Mouse (Mus musculus) inflammation-experienced regulatory T-cells (primary cell): ENCODE data around the gene Ltb. TPM values are rescaled to one million over a fixed set of nuclear protein-coding genes. Genes with fewer than 3 reads are reported as not detected.

ENCODE experiments used
- polyA plus RNA-seq, 2 experiments: library from polyadenylated mRNA; unstranded; fragments of 100-300 nt; shearing (Covaris generic); gene quantifications; one replicate each; pipeline ENCODE4 v1.2.1; 2017

Ltb gene
- 1,000 to 10,000 TPM; 1,692 to 1,979 TPM for polyA plus RNA-seq

DNA sequence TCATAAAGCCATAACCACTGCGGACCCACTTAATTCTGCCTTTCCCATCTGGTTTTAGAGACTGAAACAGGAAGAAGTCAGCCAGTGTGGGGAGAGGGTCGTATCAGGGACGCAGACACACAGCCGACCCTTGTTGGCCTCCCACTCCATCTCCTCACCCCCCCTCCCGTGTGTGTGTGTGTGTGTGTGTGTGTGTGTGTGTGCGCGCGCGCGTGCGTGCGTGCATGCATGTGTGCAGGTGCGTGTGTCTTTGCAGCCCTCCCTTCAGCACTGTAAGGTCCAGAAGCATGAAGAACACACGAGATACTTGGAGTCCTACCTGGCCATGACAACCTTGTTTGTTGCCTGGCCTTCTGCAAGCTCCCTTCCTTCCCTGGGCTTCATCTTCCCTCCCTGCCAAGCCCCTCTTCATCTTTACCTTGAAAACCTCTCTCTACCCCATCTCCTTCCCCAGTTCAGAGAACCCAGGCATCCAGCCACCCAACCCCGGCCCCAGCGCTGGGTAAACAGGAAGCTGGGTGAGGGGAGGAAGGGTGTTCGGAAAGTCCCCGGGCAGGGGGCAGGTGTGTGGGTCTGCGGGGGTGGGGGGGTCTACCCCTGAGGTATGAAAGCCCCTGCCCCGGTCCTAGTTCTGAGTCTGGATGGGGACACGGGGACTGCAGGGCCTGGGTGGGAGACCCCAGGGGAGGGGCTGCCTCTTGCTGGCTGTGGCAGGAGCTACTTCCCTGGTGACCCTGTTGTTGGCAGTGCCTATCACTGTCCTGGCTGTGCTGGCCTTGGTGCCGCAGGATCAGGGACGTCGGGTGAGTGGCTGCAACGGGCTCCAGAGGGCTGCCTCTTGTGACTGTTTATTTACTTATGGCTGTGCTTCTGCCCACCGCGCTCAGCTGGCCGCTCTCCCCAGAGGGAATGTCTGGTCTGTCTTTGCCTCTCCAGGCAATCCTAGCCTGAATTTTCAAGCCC is at the start of gene Ltb:
TSS of gene Ltb (plus strand) at position 559 of the 963 bp plus-strand sequence.

DNA sequence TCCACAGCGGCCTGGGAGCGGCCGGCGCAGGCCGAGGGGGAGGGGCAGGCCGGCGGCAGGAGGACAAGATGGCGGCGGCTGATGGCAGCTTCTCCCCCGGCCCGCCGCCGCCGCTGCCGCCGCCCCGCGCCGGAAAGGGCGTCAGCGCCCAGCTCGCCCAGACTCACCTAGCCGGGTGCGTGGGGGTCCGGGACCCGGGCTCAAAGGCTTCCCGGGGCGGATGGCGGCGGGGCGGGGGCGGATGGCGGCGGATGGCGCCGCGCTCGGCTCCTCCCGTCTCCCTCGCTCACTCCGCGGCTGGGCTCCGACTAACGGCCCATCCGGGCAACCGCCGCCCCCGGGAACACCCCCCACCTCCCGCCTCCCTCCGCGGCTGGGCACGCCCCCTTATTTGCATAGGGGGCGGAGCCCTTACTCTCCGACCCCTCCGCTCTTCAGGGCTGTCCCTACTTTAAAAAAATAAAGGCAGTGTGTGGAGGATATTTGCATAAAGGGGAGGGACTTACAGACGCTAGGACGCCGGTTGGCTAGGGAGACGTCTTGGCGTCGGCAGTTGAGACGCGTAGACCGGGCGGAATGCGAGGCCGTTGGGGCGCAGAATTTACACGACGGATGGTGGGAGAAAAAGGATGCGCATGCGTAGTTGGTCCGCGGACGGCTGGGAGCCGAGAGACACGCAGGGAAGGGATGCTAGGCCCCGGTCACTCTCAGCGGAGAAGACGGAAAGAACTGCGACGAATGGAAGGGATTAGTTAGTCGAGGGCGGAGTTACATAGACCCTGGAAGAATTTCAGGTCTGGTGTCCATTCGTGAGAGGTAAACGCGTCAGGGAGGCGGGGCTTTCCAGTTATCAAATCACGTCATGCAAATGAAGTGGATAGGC is 29.4 kb upstream of the Ltb start, which contains the start of gene Prrc2a:
TSS of gene Prrc2a (minus strand) at position 330 of the 883 bp plus-strand sequence.

DNA sequence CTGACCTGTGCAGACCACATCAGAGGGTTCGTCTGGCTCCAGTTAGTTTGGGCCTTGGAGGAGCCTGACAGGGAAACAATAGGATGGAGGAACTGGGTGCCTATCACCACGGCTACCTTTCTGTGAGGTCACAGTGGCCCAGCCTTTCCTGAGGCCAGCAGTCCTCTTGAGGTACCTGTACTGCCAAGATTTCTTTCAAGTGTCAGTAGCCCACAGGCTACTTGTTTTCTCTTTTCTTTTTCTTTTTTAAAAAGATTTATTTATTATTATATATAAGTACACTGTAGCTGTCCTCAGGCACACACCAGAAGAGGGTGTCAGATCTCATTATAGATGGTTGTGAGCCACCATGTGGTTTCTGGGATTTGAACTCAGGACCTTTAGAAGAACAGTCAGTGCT is 18.3 kb upstream of the Ltb start, which contains the start of gene Aif1:
TSS of gene Aif1 (minus strand) at position 101 of the 400 bp plus-strand sequence.

DNA sequence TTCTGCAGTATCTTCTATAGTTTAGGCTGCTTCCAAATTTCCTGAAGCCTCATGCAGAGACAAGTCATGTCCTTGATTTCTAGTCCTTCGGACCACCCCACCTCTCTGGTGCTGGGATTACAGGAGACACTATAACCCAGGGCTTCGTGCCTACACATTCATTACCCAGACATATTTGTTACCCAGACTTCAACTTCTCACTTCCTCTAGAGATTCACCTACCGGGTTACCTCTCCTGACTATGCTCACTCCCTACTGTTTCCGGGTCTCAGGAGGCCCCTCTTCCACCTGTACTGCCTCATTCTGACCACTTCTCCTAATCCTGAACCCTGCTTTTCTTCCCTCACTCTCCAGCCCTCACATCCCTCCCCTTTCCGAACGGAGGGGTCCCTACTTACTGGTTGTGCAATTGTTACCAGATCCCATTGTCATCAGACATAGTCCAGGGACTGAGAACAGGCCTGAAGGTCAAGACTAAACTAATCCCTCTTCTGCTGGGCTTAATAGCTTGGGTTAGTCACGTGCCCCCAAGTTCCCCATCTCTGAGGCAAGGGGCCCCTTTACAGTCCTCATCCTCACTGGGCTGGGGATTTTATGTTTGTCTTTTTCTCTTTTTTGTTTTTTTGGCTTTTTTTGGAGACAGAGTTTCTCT is 6.2 kb upstream of the Ltb start, which contains the start of gene Lst1:
TSS of gene Lst1 (minus strand) at position 481 of the 652 bp plus-strand sequence.

DNA sequence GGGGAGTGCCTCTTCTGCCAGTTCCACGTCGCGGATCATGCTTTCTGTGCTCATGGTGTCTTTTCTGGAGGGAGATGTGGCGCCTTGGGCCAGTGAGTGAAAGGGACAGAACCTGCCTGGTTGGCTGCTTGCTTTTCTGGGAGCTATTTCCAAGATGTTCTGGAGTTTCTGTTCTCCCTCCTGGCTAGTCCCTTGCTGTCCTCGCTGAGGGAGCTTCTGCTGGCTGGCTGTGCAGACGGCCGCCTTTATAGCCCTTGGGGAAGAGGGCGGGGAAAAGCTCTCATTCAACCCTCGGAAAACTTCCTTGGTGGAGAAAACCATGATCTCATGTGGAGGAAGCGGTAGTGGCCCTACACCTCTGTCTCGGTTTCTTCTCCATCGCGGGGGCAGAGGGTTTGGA is 7.5 kb downstream of the Ltb start, which contains the start of gene Tnf:
TSS of gene Tnf (minus strand) at position 221 of the 400 bp plus-strand sequence.

DNA sequence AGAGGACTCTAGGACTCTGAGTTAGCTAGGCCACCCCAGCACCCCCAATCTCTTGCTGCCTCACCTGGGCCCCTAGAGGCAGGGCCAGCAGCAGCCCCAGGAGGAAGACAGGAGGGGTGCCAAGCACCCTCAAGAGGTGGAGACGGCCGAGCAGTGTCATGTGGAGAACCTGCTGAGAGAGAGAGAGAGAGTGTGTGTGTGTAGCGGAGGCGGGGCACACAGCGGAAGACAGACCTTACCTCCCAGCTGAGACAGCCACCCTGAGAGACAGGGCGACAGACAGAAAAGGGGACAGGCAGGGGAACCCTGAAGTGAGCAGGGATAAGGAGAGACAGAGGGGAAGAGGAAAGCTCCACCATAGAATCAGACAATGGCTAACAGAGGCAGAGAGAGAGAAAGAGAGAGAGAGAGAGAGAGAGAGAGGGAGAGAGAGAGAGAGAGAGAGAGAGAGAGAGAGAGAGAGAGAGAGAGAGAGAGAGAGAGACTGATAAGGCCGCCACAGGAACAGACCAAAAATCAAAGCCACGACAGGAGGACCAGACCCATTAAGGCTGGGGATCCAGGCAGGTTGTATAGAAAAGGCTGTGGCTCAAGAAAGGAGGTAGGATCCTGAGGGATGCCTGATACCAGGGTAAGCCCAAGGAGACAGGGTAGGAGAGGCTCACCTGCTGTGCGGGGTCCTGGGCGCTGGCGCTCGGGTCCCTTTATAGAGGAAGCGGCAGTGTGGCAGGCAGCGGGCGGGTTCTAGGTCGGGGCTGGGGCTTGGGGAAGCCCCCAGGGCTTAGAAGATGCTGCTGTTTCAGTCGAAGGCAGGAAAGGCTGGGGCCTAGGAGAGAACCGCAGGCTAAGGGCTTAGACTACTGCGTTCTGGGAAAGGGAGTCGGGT is 10.5 kb downstream of the Ltb start, which contains the start of gene Lta:
TSS of gene Lta (minus strand) at position 858 of the 886 bp plus-strand sequence.

DNA sequence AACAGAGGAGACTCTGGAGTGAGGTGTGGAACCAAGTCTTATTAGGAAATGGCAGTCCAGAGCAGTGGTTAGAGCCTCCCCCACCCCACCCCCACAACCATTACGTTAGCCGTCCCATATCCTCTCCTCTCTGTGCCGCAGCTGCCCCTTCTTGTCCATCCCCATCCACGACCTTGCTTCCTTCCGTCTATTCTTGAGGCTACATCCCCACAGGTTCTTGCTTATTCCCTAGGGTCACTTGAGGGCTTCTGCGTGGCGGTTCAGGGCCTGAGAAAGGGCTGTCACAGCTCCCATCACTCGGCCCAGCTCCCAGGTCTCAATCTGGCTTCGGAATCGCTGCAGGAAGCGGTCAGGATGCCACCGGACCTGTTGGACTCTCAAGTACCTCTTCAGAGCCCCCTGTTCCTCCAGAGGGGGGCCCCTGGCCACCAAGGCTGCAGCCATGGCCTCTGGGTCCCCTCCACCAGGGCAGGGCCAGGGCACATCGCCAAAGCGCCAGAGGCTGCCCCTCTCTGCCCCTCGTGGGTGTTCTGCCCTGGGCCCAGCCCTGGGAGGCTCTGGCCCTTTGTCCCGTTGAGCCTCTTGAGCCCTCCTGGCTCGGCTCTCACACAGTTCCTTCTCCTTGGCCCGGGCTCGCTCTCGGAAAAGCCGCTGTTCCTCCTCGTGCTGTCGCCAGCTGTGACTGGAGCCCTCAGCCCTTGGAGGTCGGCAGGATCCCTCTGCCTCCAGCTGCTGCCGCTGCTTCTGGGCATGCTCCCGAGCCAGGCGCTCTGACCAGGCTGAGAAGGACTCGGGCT is 26.1 kb downstream of the Ltb start, which contains the start of gene Gm16181:
TSS of gene Gm16181 (plus strand) at position 679 of the 797 bp plus-strand sequence.

DNA sequence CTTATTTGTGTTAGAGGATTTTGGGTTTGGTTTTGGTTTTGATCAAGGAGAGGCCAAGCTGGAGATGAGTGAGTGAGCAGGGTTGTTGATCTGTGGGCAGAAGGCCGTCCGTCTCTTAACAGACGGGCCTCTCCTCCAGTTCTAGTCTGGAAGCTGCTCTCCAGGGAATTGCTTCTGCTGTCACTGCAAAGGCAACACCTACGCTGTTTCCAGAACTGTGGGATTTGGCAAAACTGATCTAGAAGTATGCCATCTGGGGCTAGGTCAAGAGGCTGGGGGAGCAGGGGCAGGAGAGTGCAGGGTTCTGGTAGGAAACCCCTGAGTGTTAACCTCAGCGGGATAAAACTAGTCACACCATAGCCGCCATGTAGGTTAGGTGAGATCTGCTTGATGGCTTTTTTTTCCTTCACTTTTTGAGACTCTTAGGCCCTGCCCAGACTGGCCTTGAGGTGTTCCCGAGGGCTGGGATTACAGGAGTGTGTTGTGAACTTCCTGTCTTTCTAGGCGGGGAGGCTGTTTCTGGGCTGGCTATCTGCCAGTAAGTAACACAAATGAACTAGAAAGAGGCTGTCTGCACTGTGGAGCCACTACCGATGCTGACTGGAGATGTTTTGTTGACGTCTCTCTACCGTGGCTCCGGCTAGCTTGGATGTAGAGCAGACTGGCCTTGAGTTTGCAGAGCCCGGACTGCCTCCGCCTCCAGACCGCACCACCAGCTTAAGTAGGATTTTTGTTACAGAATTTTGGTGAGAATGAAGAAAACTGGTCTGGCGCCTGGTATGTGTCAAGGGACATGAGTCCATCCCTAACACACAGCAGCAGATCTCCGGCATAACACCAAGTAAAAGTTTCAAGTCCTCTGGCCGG is 39.1 kb downstream of the Ltb start, which contains the start of gene Atp6v1g2:
TSS of gene Atp6v1g2 (plus strand) at position 547 of the 867 bp plus-strand sequence.

DNA sequence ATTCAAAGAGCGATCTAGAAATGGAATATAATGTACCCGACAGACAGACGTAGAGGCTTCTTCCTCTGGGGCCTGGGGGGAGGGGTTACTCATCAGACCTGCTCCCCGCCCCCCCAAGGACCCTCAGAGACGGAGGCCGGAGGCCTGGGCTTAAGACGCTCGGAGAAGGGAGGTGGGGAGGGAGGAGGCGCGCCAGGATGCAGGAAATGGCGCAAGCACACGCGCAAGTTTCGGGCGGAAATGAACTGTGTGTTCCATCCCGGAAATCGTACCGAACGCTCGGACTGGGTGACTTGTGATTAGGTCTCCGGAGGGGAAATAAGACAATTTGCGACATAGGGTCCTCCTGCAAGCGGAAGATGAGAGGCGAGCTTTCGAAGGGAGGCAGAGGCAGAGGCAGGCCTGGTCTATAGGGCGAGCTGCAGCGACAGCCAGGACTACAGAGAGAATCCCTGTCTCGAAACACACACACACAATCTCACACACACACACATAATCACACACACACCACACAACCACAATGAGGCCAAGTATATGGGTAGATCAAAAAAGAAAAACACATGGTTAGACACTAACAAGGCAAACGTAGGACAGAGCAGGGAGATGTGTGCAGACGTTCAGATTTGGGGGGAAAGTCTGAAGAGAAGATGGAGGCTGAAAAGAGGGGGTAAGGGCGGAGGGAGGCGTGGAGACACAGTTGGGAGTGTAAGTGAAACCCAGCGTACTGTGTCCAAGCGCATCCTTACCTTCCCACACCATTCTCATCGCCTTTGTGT is 41.6 kb downstream of the Ltb start, which contains the start of gene Nfkbil1:
TSS of gene Nfkbil1 (minus strand) at position 179 of the 776 bp plus-strand sequence.

DNA sequence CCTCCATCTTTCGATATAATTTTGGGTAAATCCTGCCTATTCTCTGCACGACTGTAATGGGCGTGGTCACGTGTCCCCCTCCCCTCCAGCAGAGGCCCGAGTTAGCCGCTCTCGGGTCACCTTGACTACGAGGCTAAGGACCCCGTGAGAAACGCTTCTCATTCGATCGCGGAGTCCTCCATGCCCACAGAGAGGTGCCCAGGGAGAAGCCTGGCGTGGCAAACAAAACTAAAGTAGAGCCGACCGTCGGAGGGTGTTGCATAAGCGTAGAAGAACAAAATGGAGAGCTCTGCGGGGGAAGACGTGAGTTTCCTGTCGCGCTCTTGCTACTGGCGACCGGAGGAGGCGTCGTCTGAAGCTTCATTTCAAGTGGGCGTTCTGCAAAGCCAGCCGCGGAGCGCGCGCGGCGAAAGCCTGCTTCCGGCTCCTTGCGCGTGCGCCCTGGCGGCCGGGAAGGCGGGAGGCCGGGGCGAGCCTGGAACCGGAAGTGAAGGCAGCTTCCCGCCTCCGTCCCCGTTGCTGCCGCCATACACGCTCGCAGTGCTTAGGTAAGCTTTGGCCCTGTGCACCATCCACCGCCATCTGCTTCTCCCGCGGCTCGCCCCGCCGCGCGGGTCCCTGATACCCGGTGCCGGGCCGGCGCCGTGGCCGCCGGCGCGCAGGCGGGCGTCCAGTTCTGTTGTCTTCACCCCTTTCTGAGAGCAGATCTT is 47.2 kb downstream of the Ltb start, which contains the start of gene Ddx39b:
TSS of gene Ddx39b (plus strand) at position 442 of the 710 bp plus-strand sequence.

Other genes with a start within 250 kb of the Ltb start
- gene Hspa1b, start 235.2 kb upstream of the Ltb start, polyA plus RNA-seq, result 100 to 1,000 TPM; 378 to 903 TPM
- gene Gm20481, start 224.5 kb upstream of the Ltb start, polyA plus RNA-seq, result 10 to 100 TPM; 13.3 to 18.6 TPM
- 100 to 1,000 TPM in 1 of 2 experiments, 10 to 100 TPM in 1; 84.0 to 191 TPM for gene Hspa1a, start 222.3 kb upstream of the Ltb start, polyA plus RNA-seq
- gene Hspa1l, start 221.7 kb upstream of the Ltb start, polyA plus RNA-seq, result under 1 TPM; 0.10 to 0.73 TPM
- 100 to 1,000 TPM in 1 of 2 experiments, 10 to 100 TPM in 1; 80.1 to 110 TPM for gene Lsm2, start 212.6 kb upstream of the Ltb start, polyA plus RNA-seq
- gene Vars, start 193.5 kb upstream of the Ltb start, polyA plus RNA-seq, result 100 to 1,000 TPM; 201 to 211 TPM
- gene Vwa7, start 177.9 kb upstream of the Ltb start, polyA plus RNA-seq, result under 1 TPM; 0.07 to 0.34 TPM
- 1 to 10 TPM; 1.5 to 2.5 TPM for gene Sapcd1, start 166.4 kb upstream of the Ltb start, polyA plus RNA-seq
- 1 to 10 TPM; 2.9 to 3.2 TPM for gene Msh5, start 147.7 kb upstream of the Ltb start, polyA plus RNA-seq
- gene Clic1, start 144.5 kb upstream of the Ltb start, polyA plus RNA-seq, result 100 to 1,000 TPM; 533 to 549 TPM
- 1 to 10 TPM in 1 of 2 experiments, under 1 TPM in 1; 0.98 to 2.2 TPM for gene Ddah2, start 135.4 kb upstream of the Ltb start, polyA plus RNA-seq
- 1 to 10 TPM in 1 of 2 experiments, not detected in 1; 2.0 TPM for gene Ly6g6c, start 129.1 kb upstream of the Ltb start, polyA plus RNA-seq
- under 1 TPM; 0.11 to 0.16 TPM for gene Mpig6b, start 128.3 kb upstream of the Ltb start, polyA plus RNA-seq
- gene Ly6g6e, start 117.5 kb upstream of the Ltb start, polyA plus RNA-seq, result not detected
- gene Ly6g6d, start 116.4 kb upstream of the Ltb start, polyA plus RNA-seq, result under 1 TPM in 1 of 2 experiments, not detected in 1; 0.60 TPM
- not detected for gene Ly6g6f, start 108.8 kb upstream of the Ltb start, polyA plus RNA-seq
- 10 to 100 TPM; 73.9 to 82.7 TPM for gene Abhd16a, start 105.2 kb upstream of the Ltb start, polyA plus RNA-seq
- not detected for gene Ly6g5c, start 86.2 kb upstream of the Ltb start, polyA plus RNA-seq
- gene Ly6g5b, start 79.0 kb upstream of the Ltb start, polyA plus RNA-seq, result 1 to 10 TPM in 1 of 2 experiments, under 1 TPM in 1; 0.90 to 3.6 TPM
- gene Gpank1, start 73.0 kb upstream of the Ltb start, polyA plus RNA-seq, result 10 to 100 TPM; 54.2 to 60.6 TPM
- 100 to 1,000 TPM; 238 to 275 TPM for gene Csnk2b, start 72.4 kb upstream of the Ltb start, polyA plus RNA-seq
- 1 to 10 TPM; 1.9 to 3.0 TPM for gene D17H6S53E, start 68.1 kb upstream of the Ltb start, polyA plus RNA-seq
- gene Apom, start 62.4 kb upstream of the Ltb start, polyA plus RNA-seq, result 1 to 10 TPM in 1 of 2 experiments, not detected in 1; 2.6 TPM
- gene Bag6, start 59.3 kb upstream of the Ltb start, polyA plus RNA-seq, result 10 to 100 TPM; 50.0 to 63.9 TPM
- 10 to 100 TPM; 24.6 to 25.6 TPM for gene Prrc2a, start 29.5 kb upstream of the Ltb start, polyA plus RNA-seq
- 1 to 10 TPM; 1.9 to 8.1 TPM for gene Aif1, start 18.4 kb upstream of the Ltb start, polyA plus RNA-seq
- gene Lst1, start 6.0 kb upstream of the Ltb start, polyA plus RNA-seq, result 1 to 10 TPM; 5.7 to 8.4 TPM
- gene Tnf, start 7.6 kb downstream of the Ltb start, polyA plus RNA-seq, result 10 to 100 TPM; 34.2 to 54.8 TPM
- gene Lta, start 10.9 kb downstream of the Ltb start, polyA plus RNA-seq, result 100 to 1,000 TPM in 1 of 2 experiments, 10 to 100 TPM in 1; 56.6 to 152 TPM
- gene Gm16181, start 26.4 kb downstream of the Ltb start, polyA plus RNA-seq, result not detected
- 1 to 10 TPM; 4.5 to 5.5 TPM for gene Atp6v1g2, start 39.2 kb downstream of the Ltb start, polyA plus RNA-seq
- 10 to 100 TPM; 15.6 to 29.3 TPM for gene Nfkbil1, start 41.4 kb downstream of the Ltb start, polyA plus RNA-seq
- gene Ddx39b, start 47.3 kb downstream of the Ltb start, polyA plus RNA-seq, result 100 to 1,000 TPM; 211 to 230 TPM
- 1,000 to 10,000 TPM; 5,968 to 6,679 TPM for gene H2-D1, start 68.3 kb downstream of the Ltb start, polyA plus RNA-seq
- 1 to 10 TPM in 1 of 2 experiments, under 1 TPM in 1; 0.48 to 1.8 TPM for gene H2-Q1, start 126.0 kb downstream of the Ltb start, polyA plus RNA-seq
- 10 to 100 TPM; 15.6 to 19.4 TPM for gene H2-Q2, start 147.8 kb downstream of the Ltb start, polyA plus RNA-seq
- gene H2-Q4, start 185.2 kb downstream of the Ltb start, polyA plus RNA-seq, result 10 to 100 TPM; 33.5 to 46.7 TPM
- gene H2-Q6, start 230.4 kb downstream of the Ltb start, polyA plus RNA-seq, result 100 to 1,000 TPM; 686 to 886 TPM
- 1,000 to 10,000 TPM; 2,137 to 2,431 TPM for gene H2-Q7, start 244.7 kb downstream of the Ltb start, polyA plus RNA-seq